Mouse (Mus musculus): Measurements from ENCODE around the gene Spsb4. TPM values are rescaled to one million over a fixed set of nuclear protein-coding genes. Genes with fewer than 3 reads are reported as not detected.

Gene Spsb4
- total RNA-seq, 2 experiments from 2014 or later: 6.4 to 7.2 TPM

- peak; percentile 49 to 58 for DNase-seq (ENCODE audit: low spot score in 2 of 2)
- intact Hi-C loops (cut with DNase I): loop anchor here (2.0 to 5.0 kb wide), 2 partner anchors 49 to 57 kb away; no protein-coding TSS in a partner anchor
Observed at GRCm38 (mm10) chr9:97017811-97018641, 617 bp downstream of the Spsb4 start.

- intact Hi-C loops (cut with DNase I): loop anchor here (5.0 kb wide), 1 partner anchor 50 kb away; no protein-coding TSS in a partner anchor
- no peak for DNase-seq (ENCODE audit: low spot score in 2 of 2)
Observed at GRCm38 (mm10) chr9:97017121-97017810, 1.4 kb downstream of the Spsb4 start.

GRCm38 (mm10) chr9:97015751-97016150 is 2.9 kb downstream of the Spsb4 start:
- intact Hi-C loops (cut with DNase I): loop anchor here (5.0 kb wide), 1 partner anchor 52 kb away; no protein-coding TSS in a partner anchor
- peak in 1 of 2 experiments; percentile 24 for DNase-seq (ENCODE audit: low spot score in 2 of 2)

GRCm38 (mm10) chr9:97013698-97014097 is 4.9 kb downstream of the Spsb4 start:
- DNase-seq (ENCODE audit: low spot score in 2 of 2): no peak
- intact Hi-C loops (cut with DNase I): no loop called here

DNA sequence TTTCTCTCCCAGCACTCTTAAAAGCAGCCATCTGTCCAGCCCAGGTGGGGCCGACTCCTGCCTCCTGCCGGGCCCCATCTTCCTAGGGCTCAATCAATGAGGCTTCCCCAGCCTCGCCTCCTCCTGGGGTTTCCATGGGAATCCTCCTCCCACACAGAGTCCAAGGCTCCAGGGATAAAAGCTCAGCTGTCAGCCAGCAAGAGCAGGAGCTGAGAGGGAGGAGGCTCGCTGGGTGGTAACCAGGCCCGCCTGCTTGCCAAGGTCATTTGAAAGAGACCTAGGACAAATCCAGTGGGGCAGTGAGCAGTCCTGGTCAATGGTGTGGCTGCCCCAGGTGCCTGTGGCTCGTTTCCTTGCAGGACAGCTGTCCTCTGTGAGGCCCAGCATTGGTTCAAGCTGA is 5.5 kb downstream of the Spsb4 start:
- intact Hi-C loops (cut with DNase I): no loop called here
- DNase-seq (ENCODE audit: low spot score in 2 of 2): peak; percentile 68 to 77

- intact Hi-C loops (cut with DNase I): no loop called here
- peak; percentile 28 to 58 for DNase-seq (ENCODE audit: low spot score in 2 of 2)
Observed at GRCm38 (mm10) chr9:97011454-97012195, 7.0 kb downstream of the Spsb4 start.

GRCm38 (mm10) chr9:97010447-97010846 is 8.2 kb downstream of the Spsb4 start:
- intact Hi-C loops (cut with DNase I): no loop called here
- DNase-seq (ENCODE audit: low spot score in 2 of 2): no peak

DNA sequence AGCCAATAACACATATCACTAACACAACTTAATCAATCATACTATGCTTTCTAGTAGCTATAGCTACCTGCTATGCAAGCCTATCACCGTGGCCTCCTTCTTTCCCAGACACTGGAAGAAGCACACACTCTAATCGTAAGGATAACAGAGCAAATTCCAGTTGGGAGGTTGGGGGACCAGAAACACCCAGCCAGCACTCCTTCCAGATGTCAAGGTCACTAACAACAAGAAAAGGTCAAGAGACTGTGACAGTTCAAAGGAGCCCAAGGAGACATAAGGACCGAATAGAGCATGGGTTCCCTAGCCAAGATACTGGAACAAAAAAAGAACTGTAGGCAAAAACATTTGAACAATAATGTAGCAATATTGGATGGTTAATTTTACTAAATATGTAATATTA is 13.9 kb downstream of the Spsb4 start:
- no peak for DNase-seq (ENCODE audit: low spot score in 2 of 2)
- intact Hi-C loops (cut with DNase I): no loop called here

DNA sequence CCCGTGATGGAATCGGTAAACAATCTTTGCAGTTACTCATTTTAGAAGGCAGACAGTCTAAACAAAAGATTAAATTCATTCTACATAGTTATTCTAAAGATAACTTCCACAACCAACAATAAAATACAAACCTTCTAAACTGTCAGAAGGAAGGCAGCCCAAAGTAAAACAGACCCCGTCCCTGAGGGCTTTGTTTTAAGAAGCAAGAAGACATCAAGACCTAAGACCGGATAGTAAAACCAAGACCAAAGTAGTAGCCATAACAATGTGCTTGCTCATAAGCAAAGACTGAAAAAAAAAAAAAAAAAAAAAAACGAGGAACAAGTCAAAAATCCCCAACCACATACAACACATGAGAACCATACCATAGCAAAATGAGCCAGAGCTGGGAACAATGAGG is 15.5 kb downstream of the Spsb4 start:
- intact Hi-C loops (cut with DNase I): no loop called here
- DNase-seq (ENCODE audit: low spot score in 2 of 2): no peak

- no peak for DNase-seq (ENCODE audit: low spot score in 2 of 2)
- intact Hi-C loops (cut with DNase I): no loop called here
Observed at GRCm38 (mm10) chr9:97002654-97003053, 16.0 kb downstream of the Spsb4 start.

GRCm38 (mm10) chr9:97002025-97002424 is 16.6 kb downstream of the Spsb4 start:
- DNase-seq (ENCODE audit: low spot score in 2 of 2): no peak
- intact Hi-C loops (cut with DNase I): no loop called here

- intact Hi-C loops (cut with DNase I): no loop called here
- no peak for DNase-seq (ENCODE audit: low spot score in 2 of 2)
Observed at GRCm38 (mm10) chr9:97001458-97001857, 17.2 kb downstream of the Spsb4 start.

DNA sequence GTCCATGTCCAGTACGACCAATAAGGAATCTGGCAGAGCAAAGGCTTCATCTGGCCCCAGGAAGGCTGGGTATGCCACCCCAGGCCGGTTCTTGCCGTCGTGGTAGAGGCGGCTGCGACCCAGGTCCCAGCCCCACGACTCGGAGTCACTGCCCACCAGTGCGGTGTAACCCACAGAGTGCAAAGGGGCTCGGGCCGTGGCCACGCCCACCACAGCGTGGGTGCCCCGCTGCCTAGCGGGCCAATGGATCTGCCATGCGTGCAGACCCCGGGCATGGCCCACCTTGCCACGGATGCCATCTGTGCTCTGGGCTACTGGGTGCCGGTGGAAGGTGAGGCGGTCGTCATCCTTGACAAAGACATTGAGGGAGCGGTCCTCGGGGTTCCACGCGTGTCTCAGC is 22.9 kb downstream of the Spsb4 start:
- intact Hi-C loops (cut with DNase I): no loop called here
- no peak for DNase-seq (ENCODE audit: low spot score in 2 of 2)

DNA sequence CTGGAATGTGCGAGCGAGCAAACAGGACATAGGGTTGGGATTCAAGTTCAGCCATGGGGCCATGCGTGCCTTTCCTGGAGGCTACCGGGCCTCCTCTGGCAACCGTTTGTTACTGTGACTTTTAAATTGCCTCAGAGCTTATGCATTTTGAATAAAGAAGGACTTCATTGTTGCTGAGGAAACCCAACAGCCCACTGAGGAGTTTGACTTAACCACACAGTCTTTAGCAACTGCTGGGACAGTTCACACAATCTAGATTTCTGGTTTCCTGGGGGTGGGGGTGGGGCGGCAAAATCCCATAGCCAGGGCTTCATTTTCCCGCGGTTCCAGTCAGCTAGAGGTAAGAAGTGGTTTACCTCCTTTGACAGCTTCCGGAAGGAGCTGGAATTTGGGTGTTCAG is 23.9 kb downstream of the Spsb4 start:
- intact Hi-C loops (cut with DNase I): no loop called here
- DNase-seq (ENCODE audit: low spot score in 2 of 2): no peak

DNA sequence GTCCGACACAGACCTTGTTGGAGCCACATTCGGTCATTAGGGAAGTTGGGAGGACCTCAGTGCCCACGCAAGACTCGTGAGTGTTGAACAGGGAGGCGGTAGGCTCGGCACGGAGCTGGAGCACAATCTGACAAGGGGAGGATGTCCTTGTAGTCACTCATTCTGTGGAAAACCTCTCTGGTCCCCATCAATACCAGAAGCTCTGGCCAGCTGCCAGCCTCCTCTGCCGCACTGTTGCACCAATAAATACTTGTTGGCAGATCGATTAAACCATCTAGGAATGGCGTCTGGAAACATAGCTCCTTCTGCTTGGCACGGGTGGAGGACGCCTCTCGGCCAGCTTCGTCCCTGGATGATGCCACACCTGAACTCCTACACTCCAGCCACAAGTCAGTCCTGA is 27.5 kb downstream of the Spsb4 start:
- intact Hi-C loops (cut with DNase I): no loop called here
- DNase-seq (ENCODE audit: low spot score in 2 of 2): no peak

- DNase-seq (ENCODE audit: low spot score in 2 of 2): no peak
- intact Hi-C loops (cut with DNase I): no loop called here
Observed at GRCm38 (mm10) chr9:96989389-96989990, 29.2 kb downstream of the Spsb4 start.

DNA sequence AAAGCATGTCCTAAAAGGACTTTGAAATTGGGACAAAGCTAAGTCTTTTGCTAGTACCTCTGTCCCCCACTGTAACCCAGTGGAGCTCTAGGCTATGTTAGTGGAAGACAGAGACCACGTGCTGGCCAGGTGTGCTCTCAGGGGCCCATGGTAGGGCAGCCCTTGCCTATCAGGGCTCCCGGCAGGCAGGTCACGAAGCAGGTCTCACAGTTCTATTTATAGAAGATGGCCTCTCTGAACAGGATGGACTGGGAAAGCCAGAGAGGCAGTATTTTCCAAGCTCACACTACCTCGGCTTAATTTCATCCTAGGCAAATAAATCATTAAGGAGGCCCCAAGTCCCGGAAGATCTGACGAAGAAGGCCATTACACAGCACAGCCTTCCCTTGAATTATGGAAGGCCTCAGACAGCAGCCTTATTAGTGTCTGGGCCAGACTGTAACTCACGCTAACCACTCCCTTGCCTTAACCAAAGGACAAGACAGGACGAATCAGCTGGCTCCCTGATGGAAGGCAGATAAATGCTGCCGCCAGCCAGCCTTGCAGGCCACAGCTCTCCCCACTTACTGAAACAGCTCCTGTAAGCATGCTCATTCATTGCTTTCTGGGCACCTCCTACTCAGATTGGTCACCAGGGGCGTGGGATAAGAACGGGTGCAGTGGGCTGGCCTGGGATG is 31.7 kb downstream of the Spsb4 start:
- intact Hi-C loops (cut with DNase I): no loop called here
- peak in 1 of 2 experiments; percentile 11 for DNase-seq (ENCODE audit: low spot score in 2 of 2)

GRCm38 (mm10) chr9:96984034-96984433 is 34.6 kb downstream of the Spsb4 start:
- no peak for DNase-seq (ENCODE audit: low spot score in 2 of 2)
- intact Hi-C loops (cut with DNase I): no loop called here

DNA sequence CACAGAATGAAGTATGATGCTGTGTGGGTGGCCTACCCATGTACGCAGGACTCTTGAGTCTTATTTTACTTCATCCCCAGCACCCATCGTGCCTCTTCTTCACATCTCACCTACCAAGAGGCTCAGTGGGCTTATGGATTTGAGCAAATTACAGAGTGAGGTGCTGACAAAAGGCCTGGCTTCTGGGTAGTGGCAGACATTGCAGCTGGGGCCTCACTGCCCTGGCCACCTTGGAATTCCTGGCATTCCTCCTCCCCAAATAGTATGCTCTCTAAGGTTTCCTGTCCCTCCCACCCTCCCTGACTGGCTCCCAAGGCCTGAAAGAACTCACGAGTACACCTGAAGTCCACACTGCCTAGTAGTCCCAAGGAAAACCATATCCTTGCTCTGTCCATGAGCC is 35.7 kb downstream of the Spsb4 start:
- intact Hi-C loops (cut with DNase I): no loop called here
- no peak for DNase-seq (ENCODE audit: low spot score in 2 of 2)
